Mouse (Mus musculus): ENCODE results near the gene Megf6.

Gene Megf6

GRCm38 (mm10) chr4:154170506-154171150, at the start of gene Megf6:
Gene Megf6, plus strand, starts transcription at chr4:154170730.
- no peak for DNase-seq (ENCODE audit: low read depth)

GRCm38 (mm10) chr4:154121800-154122199, 48.7 kb upstream of the Megf6 start:
- no peak for DNase-seq (ENCODE audit: low read depth)

GRCm38 (mm10) chr4:154122374-154122773, 48.2 kb upstream of the Megf6 start:
- no peak for DNase-seq (ENCODE audit: low read depth)

- DNase-seq (ENCODE audit: low read depth), result no peak
These were observed 47.0 kb upstream of the Megf6 start for GRCm38 (mm10) chr4:154123553-154123952.

GRCm38 (mm10) chr4:154125202-154125601, 45.3 kb upstream of the Megf6 start:
- DNase-seq (ENCODE audit: low read depth), result no peak

GRCm38 (mm10) chr4:154127273-154127672, 43.3 kb upstream of the Megf6 start:
- DNase-seq (ENCODE audit: low read depth), result no peak

- DNase-seq (ENCODE audit: low read depth), result no peak
These were observed 40.6 kb upstream of the Megf6 start for GRCm38 (mm10) chr4:154129950-154130349.

GRCm38 (mm10) chr4:154131894-154132293, 38.6 kb upstream of the Megf6 start:
- no peak for DNase-seq (ENCODE audit: low read depth)

GRCm38 (mm10) chr4:154134803-154135202, 35.7 kb upstream of the Megf6 start:
- DNase-seq (ENCODE audit: low read depth), result no peak

GRCm38 (mm10) chr4:154137139-154137538, 33.4 kb upstream of the Megf6 start:
- DNase-seq (ENCODE audit: low read depth), result no peak

- no peak for DNase-seq (ENCODE audit: low read depth)
These were observed 30.8 kb upstream of the Megf6 start for GRCm38 (mm10) chr4:154139671-154140181.

- no peak for DNase-seq (ENCODE audit: low read depth)
These were observed 30.5 kb upstream of the Megf6 start, which contains the start of gene Trp73 for GRCm38 (mm10) chr4:154140182-154140212. Gene Trp73, minus strand, starts transcription at chr4:154140208.

GRCm38 (mm10) chr4:154140213-154141008, 30.1 kb upstream of the Megf6 start:
- no peak for DNase-seq (ENCODE audit: low read depth)

- DNase-seq (ENCODE audit: low read depth), result no peak
These were observed 29.3 kb upstream of the Megf6 start for GRCm38 (mm10) chr4:154141009-154141867.

GRCm38 (mm10) chr4:154142211-154143040, 28.1 kb upstream of the Megf6 start, which contains the start of gene Wrap73:
Gene Wrap73, plus strand, starts transcription at chr4:154142372.
- DNase-seq (ENCODE audit: low read depth), result peak; percentile 92

GRCm38 (mm10) chr4:154144712-154145111, 25.8 kb upstream of the Megf6 start:
- no peak for DNase-seq (ENCODE audit: low read depth)

- no peak for DNase-seq (ENCODE audit: low read depth)
These were observed 24.2 kb upstream of the Megf6 start for GRCm38 (mm10) chr4:154146342-154146741.

- no peak for DNase-seq (ENCODE audit: low read depth)
These were observed 16.4 kb upstream of the Megf6 start for GRCm38 (mm10) chr4:154154104-154154503.

GRCm38 (mm10) chr4:154156050-154156449, 14.5 kb upstream of the Megf6 start:
- no peak for DNase-seq (ENCODE audit: low read depth)

GRCm38 (mm10) chr4:154157970-154158662, 12.4 kb upstream of the Megf6 start:
- DNase-seq (ENCODE audit: low read depth), result no peak

- DNase-seq (ENCODE audit: low read depth), result peak; percentile 87
These were observed 11.5 kb upstream of the Megf6 start for GRCm38 (mm10) chr4:154159002-154159401.

Data from NIH3T3 (cell line).